Mouse (Mus musculus) fat pad, adult 2 months (tissue): Measurements from ENCODE around the gene Rangap1.
A peak's percentile ranks its signal among the peaks of the same experiment; 100 is the strongest.

Experiments used
- DNase-seq: peaks from one replicate; pipeline ENCODE4 v3.0.0-alpha.2; 2011; ENCODE audit warnings: low read depth, low spot score; ENCODE audit errors: extremely low read depth

The Rangap1 gene

DNA sequence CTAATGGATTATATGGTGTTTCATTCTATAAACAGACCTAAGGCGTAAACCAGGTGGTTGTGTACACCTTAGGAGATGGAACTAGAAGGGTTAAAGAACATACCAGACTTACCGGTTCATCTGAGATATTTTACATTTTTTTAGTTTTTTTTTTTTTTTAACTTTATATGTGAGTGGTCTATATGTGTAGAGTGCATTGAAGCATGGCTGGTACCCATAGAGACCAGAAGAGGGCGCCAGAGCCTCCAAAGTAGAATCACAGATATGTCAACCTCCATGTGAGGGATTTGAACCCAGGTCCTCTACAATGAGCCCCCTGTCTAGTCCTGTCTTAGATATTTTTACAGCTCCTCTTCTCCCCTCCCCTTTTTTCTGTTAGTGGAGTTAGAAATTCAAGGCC is 47.5 kb downstream of the Rangap1 start:
- no peak for DNase-seq

- no peak for DNase-seq
These were observed 48.2 kb downstream of the Rangap1 start, which contains the start of gene Chadl for GRCm38 (mm10) chr15:81697175-81697574. Gene Chadl, minus strand, starts transcription at chr15:81697287.

- no peak for DNase-seq
These were observed 50.4 kb downstream of the Rangap1 start for GRCm38 (mm10) chr15:81694891-81695290.

DNA sequence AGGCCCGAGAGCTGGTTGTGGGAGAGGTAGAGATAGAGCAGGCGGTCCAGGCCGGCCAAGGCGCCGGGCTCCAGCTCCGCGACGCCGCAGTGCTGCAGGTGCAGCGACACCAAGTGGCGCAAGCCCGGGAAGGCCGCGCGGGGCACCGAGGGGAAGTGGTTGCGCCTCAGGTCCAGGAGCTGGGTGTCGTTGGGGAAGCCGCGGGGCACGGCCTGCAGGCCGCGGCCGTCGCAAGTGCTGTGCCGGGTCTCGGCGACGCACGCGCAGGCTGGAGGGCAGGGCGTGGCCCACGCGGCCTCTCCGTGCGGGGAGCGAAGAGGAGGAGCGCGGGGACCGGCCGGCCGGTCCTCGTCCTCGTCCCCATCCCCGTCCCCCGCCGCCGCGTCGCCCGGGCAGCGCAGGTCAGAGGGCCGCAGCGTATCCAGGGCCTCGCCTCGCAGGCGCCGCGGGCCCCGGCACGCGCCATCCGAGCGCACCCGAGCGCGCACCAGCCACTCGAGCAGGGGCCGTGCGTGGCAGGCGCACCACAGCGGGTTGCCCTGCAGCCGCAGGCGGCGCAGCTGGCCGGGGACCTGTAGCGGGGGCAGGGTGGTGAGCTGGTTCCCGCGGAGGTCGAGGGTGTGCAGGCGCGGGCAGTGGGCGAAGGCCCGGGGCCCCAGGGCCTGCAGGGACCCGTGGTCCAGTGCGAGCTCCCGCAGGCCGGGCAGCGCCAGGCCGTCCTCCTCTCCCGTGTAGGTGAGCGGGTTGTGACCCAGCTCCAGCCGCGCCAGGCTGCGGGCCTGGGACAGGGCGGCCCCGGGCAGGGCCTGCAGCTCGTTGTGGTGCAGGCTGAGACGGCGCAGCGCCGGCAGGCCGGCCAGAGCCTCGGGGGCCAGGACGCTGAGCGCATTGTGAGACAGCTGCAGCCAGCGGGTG is 51.1 kb downstream of the Rangap1 start:
- DNase-seq: no peak

DNA sequence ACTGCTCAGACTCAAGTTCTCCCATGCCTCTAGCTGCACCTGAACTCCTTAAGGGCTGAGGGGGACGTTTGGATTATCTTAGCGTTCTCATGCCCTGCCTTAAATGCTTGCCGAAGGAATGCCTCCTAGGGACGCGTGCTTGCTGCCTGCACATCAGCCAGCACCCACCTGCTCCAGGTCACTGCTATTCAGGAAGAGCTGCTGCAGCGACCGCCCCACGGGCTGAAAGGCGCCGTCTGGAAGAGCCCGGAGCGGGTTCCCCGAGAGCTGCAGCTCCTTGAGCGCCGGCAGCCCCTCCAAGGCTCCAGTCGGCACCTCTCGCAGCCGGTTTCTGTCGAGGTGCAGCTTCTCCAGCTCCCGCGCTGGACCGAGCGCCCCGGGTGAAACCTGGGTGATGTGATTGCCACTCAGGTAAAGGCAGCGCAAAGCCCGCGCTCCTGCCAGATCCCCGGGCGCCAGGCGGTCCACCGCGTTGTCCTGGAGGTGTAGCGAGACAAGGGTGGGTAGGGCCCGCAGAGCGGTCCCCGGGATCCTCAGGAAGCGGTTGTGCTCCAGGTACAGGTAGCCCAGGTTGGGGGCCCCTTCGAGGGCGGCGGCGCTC is 51.9 kb downstream of the Rangap1 start:
- DNase-seq: no peak

DNA sequence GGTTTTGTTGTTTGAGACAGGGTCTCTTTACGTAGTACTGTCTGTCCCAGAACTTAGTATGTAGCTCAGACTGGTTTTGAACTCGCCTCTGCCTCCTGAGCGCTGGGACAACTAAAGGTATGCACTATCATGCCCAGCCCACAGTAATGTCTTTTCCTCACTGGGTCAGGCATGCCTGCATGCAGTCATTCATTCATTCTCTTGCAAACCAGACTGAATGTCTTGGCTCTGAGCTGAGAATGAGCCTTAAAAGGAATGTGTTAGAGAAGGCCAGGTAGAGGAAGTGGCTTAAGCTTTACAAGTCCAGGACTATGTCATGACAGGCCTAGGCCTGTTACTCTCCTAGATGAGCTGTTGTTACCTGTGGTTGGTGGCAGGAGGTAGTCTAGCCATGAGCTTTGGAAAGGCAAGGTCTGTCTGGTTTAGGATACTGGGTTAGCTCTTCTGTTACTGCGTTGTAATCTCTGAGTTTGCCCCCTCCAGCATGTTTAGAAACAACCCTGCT is 65.0 kb downstream of the Rangap1 start:
- DNase-seq: peak; percentile 89

DNA sequence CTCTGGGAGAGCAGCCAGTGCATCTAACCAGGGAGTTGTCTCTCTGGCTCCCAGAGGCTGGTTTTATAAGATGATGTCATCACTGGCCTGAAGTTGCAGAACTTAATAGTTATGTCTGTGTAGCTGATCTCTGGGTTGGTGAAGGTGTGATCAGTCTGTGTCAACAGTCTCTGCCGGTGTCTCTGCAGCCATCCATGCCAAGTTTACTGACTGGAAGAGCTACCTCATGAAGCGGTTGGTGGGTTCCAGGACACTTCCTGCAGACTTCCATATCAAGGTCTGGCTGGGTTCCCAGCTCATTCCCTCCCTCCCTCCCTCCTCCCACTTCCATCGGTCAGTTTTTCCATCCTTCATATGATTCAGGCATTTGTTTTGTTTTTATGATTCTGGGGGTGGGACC is 68.7 kb downstream of the Rangap1 start:
- DNase-seq: no peak

- DNase-seq: no peak
These were observed 75.1 kb downstream of the Rangap1 start for GRCm38 (mm10) chr15:81670231-81670640.

- no peak for DNase-seq
These were observed 78.4 kb downstream of the Rangap1 start for GRCm38 (mm10) chr15:81666957-81667356.

DNA sequence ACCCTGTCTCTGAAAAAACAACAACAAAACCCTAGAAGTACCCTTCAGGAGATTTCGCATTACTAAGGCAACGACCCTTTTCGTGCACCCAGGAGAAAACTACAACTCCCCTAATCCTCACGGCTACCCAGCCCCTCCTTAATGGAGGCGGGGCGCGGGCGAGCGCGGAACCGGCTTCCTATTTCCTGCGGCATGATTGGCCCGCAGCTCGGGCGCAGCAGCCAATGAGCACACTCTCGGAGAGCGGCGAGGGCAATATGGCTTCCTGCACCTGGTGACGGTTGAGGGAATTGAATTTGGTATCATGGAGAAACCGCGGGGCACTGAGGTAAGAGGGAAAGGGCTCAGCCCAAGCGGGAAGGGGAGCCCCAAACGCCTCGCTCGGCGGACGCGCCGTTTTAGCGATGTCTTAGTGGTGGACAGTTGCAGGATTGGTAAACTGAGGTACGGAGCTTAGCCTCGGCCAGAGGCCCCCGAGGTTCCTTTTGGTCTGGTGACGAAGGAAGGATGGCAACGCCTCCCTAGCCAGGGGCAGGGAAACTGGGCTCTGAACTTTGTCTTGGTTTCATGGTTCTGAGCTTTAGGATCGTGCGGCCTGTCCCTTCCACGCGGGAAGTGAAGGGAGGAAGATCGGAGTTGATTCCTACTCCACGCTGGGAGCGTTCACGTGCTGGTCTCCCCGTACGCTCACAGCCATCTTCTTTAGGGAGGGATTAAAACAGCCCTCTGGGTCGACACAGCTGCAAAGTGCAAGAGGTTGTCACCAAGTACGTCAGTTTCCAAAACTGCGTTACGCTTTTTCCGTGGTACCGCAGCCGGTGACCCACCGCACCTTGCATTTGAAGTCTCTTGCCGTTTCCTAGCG is 81.4 kb downstream of the Rangap1 start, which contains the start of gene L3mbtl2:
Gene L3mbtl2 (plus strand): TSS at position 193 of the 865 bp plus-strand sequence.
- peak; percentile 26 for DNase-seq

DNA sequence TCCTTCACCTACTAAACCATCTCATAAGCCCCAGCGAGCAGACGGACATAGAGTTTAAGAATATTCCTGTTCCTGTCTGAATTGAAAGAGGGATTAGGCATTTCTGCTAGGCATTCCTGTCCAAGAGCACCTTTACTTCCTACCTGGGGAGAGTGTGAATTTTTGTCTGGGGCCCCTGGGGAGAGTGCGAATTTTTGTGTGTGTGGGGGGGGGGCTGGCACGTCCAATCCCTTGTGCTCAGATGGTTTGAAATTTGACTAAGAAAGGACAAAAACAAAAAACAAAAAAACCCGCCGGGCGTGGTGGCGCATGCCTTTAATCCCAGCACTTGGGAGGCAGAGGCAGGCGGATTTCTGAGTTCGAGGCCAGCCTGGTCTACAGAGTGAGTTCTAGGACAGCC is 82.0 kb downstream of the Rangap1 start:
- no peak for DNase-seq

DNA sequence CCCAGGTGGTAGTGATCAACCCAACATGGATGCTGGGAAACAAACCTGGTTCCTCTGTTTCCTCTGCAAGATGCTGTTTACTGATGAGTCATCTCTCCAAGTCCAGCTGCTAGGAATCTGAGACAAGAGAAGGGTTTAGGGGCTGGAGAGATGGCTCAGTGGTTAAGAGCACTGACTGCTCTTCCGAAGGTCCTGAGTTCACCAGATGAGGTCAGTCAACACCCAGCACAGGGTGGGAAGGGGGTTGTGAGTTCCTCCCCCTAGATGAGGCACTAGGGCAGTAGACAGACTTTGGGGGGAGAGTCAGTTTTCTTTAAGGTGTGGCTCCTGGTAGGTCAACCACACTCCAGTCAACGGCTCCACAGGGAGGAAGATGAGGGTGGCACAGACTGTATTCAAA is 83.6 kb downstream of the Rangap1 start:
- no peak for DNase-seq
